Mouse (Mus musculus) heart, embryonic 10.5 days (tissue): Measurements from ENCODE around the gene Gpr37l1. TPM values are rescaled to one million over a fixed set of nuclear protein-coding genes. Genes with fewer than 3 reads are reported as not detected.

Experiments
- DNase-seq: peaks from one replicate; pipeline ENCODE4 v3.0.0-alpha.2; 2017; ENCODE audit warnings: low spot score
- H3K27ac ChIP-seq: fragments of 300-500 bp; sonication (generic); 2 replicates; pipeline ENCODE4 v1.5.1; 2016; ENCODE audit warnings: mild to moderate bottlenecking
- H3K27me3 ChIP-seq: fragments of 300-500 bp; sonication (generic); 2 replicates; pipeline ENCODE4 v1.6.1; 2016; ENCODE audit warnings: mild to moderate bottlenecking; ENCODE audit not compliant: poor library complexity, insufficient read depth, severe bottlenecking
- H3K36me3 ChIP-seq: fragments of 300-500 bp; sonication (generic); 2 replicates; pipeline ENCODE4 v1.6.1; 2016; ENCODE audit warnings: mild to moderate bottlenecking, moderate library complexity
- H3K4me1 ChIP-seq: fragments of 300-500 bp; sonication (generic); 2 replicates; pipeline ENCODE4 v1.6.1; 2016; ENCODE audit warnings: mild to moderate bottlenecking
- H3K4me3 ChIP-seq: fragments of 300-500 bp; sonication (generic); 2 replicates; pipeline ENCODE4 v1.5.1; 2016; ENCODE audit warnings: mild to moderate bottlenecking, moderate library complexity
- H3K9me3 ChIP-seq: fragments of 300-500 bp; sonication (generic); 2 replicates; pipeline ENCODE4 v1.6.1; 2016; ENCODE audit warnings: mild to moderate bottlenecking, moderate library complexity
- WGBS: fragments of 180-500 bp; shearing (Covaris S2); methylation state at CpG from one replicate; pipeline ENCODE4 v1.1.7; 2016; 5-methylcytosine and 5-hydroxymethylcytosine counted together
- polyA plus RNA-seq: library from polyadenylated mRNA; unstranded; fragments of >200 nt; fragmentation: Nextera tagmentation; extraction: Ambion mirVana; gene quantifications from 2 replicates; pipeline ENCODE4 v1.2.1, GENCODE M21; 2016

Gene Gpr37l1
- polyA plus RNA-seq, 1 experiment from 2014 or later = not detected

- no peak for DNase-seq
- H3K27me3 ChIP-seq = peaks cover 40% of the 10 kb centered on the region
- no peak overlapping the region for H3K4me3 ChIP-seq
- 91% methylated on average over 3 of the region's 3 CpGs for WGBS
- H3K27ac ChIP-seq = no peak overlapping the region
- H3K4me1 ChIP-seq = peaks cover 10% of the 10 kb centered on the region
- H3K9me3 ChIP-seq = no peaks in the 10 kb centered on the region
- no peaks in the 10 kb centered on the region for H3K36me3 ChIP-seq
Observed at GRCm38 (mm10) chr1:135177724-135178123, 10.2 kb upstream of the Gpr37l1 start.

- peaks cover 25% of the 10 kb centered on the region for H3K27me3 ChIP-seq
- no peak overlapping the region for H3K27ac ChIP-seq
- H3K4me1 ChIP-seq = peaks cover 3% of the 10 kb centered on the region
- DNase-seq = no peak
- H3K4me3 ChIP-seq = no peak overlapping the region
- H3K9me3 ChIP-seq = no peaks in the 10 kb centered on the region
- WGBS = 80% methylated on average over 3 of the region's 3 CpGs
- no peaks in the 10 kb centered on the region for H3K36me3 ChIP-seq
Observed at GRCm38 (mm10) chr1:135175176-135175575, 7.7 kb upstream of the Gpr37l1 start.

- 88% methylated on average over 6 of the region's 6 CpGs for WGBS
- Histone ChIP-seq H3K4me1 (peaks cover 12% of the 10 kb centered on the region), H3K27me3 (peaks cover 23% of the 10 kb centered on the region), H3K27ac (no peak overlapping the region), H3K4me3 (no peak overlapping the region), H3K9me3 (no peaks in the 10 kb centered on the region), H3K36me3 (no peaks in the 10 kb centered on the region)
- no peak for DNase-seq
Observed at GRCm38 (mm10) chr1:135173311-135173710, 5.8 kb upstream of the Gpr37l1 start.

GRCm38 (mm10) chr1:135171984-135172383, 4.5 kb upstream of the Gpr37l1 start:
- no peak overlapping the region for H3K4me3 ChIP-seq
- peaks cover 31% of the 10 kb centered on the region for H3K27me3 ChIP-seq
- no peaks in the 10 kb centered on the region for H3K9me3 ChIP-seq
- 48% methylated on average over 6 of the region's 6 CpGs for WGBS
- no peaks in the 10 kb centered on the region for H3K36me3 ChIP-seq
- H3K4me1 ChIP-seq = peaks cover 18% of the 10 kb centered on the region
- H3K27ac ChIP-seq = no peak overlapping the region
- DNase-seq = no peak

- Histone ChIP-seq H3K27me3 (peaks cover 39% of the 10 kb centered on the region), H3K36me3 (no peaks in the 10 kb centered on the region), H3K4me1 (peaks cover 18% of the 10 kb centered on the region), H3K9me3 (no peaks in the 10 kb centered on the region), H3K4me3 (no peak overlapping the region), H3K27ac (no peak overlapping the region)
- no peak for DNase-seq
- 78% methylated on average over 7 of the region's 7 CpGs for WGBS
Observed at GRCm38 (mm10) chr1:135171202-135171601, 3.7 kb upstream of the Gpr37l1 start.

GRCm38 (mm10) chr1:135170299-135170698, 2.8 kb upstream of the Gpr37l1 start:
- Histone ChIP-seq H3K9me3 (no peaks in the 10 kb centered on the region), H3K27me3 (peaks cover 45% of the 10 kb centered on the region), H3K27ac (0 out of 2 replicates have a peak overlapping the region, but pooled peaks have one; percentile 19), H3K4me1 (peaks cover 18% of the 10 kb centered on the region), H3K4me3 (no peak overlapping the region), H3K36me3 (no peaks in the 10 kb centered on the region)
- 60% methylated on average over 10 of the region's 10 CpGs for WGBS
- no peak for DNase-seq

GRCm38 (mm10) chr1:135169556-135170224, 2.2 kb upstream of the Gpr37l1 start:
- H3K4me3 ChIP-seq = no peak overlapping the region
- 48% methylated on average over 12 of the region's 12 CpGs for WGBS
- H3K27ac ChIP-seq = no peak overlapping the region
- peaks cover 50% of the 10 kb centered on the region for H3K27me3 ChIP-seq
- DNase-seq = no peak
- H3K9me3 ChIP-seq = no peaks in the 10 kb centered on the region
- H3K36me3 ChIP-seq = no peaks in the 10 kb centered on the region
- H3K4me1 ChIP-seq = peaks cover 18% of the 10 kb centered on the region

- Histone ChIP-seq H3K4me3 (no peak overlapping the region), H3K36me3 (no peaks in the 10 kb centered on the region), H3K27me3 (peaks cover 57% of the 10 kb centered on the region), H3K4me1 (peaks cover 18% of the 10 kb centered on the region), H3K9me3 (no peaks in the 10 kb centered on the region), H3K27ac (no peak overlapping the region)
- 89% methylated on average over 10 of the region's 10 CpGs for WGBS
- no peak for DNase-seq
Observed at GRCm38 (mm10) chr1:135168453-135169200, 1.1 kb upstream of the Gpr37l1 start.

GRCm38 (mm10) chr1:135162720-135163119, 4.8 kb downstream of the Gpr37l1 start:
- Histone ChIP-seq H3K9me3 (no peaks in the 10 kb centered on the region), H3K27me3 (peaks cover 84% of the 10 kb centered on the region), H3K4me3 (no peak overlapping the region), H3K4me1 (peaks cover 20% of the 10 kb centered on the region), H3K36me3 (no peaks in the 10 kb centered on the region), H3K27ac (no peak overlapping the region)
- no peak for DNase-seq
- WGBS = 42% methylated on average over 6 of the region's 6 CpGs

GRCm38 (mm10) chr1:135160411-135161050, 7.0 kb downstream of the Gpr37l1 start:
- peaks cover 9% of the 10 kb centered on the region for H3K36me3 ChIP-seq
- no peaks in the 10 kb centered on the region for H3K9me3 ChIP-seq
- DNase-seq = no peak
- H3K4me3 ChIP-seq = no peak overlapping the region
- peaks cover 63% of the 10 kb centered on the region for H3K27me3 ChIP-seq
- no peak overlapping the region for H3K27ac ChIP-seq
- H3K4me1 ChIP-seq = peaks cover 23% of the 10 kb centered on the region
- WGBS = 80% methylated on average over 13 of the region's 13 CpGs

GRCm38 (mm10) chr1:135159556-135160123, 7.8 kb downstream of the Gpr37l1 start:
- Histone ChIP-seq H3K4me1 (peaks cover 30% of the 10 kb centered on the region), H3K27me3 (peaks cover 57% of the 10 kb centered on the region), H3K36me3 (peaks cover 13% of the 10 kb centered on the region), H3K9me3 (no peaks in the 10 kb centered on the region), H3K27ac (no peak overlapping the region), H3K4me3 (no peak overlapping the region)
- no peak for DNase-seq
- 75% methylated on average over 11 of the region's 11 CpGs for WGBS

- H3K9me3 ChIP-seq = no peaks in the 10 kb centered on the region
- H3K4me3 ChIP-seq = no peak overlapping the region
- 68% methylated on average over 7 of the region's 7 CpGs for WGBS
- H3K27ac ChIP-seq = no peak overlapping the region
- no peak for DNase-seq
- peaks cover 35% of the 10 kb centered on the region for H3K4me1 ChIP-seq
- H3K36me3 ChIP-seq = peaks cover 13% of the 10 kb centered on the region
- H3K27me3 ChIP-seq = peaks cover 52% of the 10 kb centered on the region
Observed at GRCm38 (mm10) chr1:135159074-135159473, 8.4 kb downstream of the Gpr37l1 start.

GRCm38 (mm10) chr1:135158633-135159032, 8.8 kb downstream of the Gpr37l1 start:
- no peak overlapping the region for H3K27ac ChIP-seq
- no peaks in the 10 kb centered on the region for H3K9me3 ChIP-seq
- H3K4me3 ChIP-seq = no peak overlapping the region
- DNase-seq = no peak
- H3K27me3 ChIP-seq = peaks cover 53% of the 10 kb centered on the region
- WGBS = 64% methylated on average over 5 of the region's 5 CpGs
- H3K36me3 ChIP-seq = peaks cover 13% of the 10 kb centered on the region
- H3K4me1 ChIP-seq = peaks cover 39% of the 10 kb centered on the region
